Mouse (Mus musculus): ENCODE measurements at regions not wholly inside any gene's neighbourhood (a gene's known extent, or its start where the extent isn't known, plus 50 kb on each side); places are given as distances from the start of the nearest gene placed in this dataset.

DNA sequence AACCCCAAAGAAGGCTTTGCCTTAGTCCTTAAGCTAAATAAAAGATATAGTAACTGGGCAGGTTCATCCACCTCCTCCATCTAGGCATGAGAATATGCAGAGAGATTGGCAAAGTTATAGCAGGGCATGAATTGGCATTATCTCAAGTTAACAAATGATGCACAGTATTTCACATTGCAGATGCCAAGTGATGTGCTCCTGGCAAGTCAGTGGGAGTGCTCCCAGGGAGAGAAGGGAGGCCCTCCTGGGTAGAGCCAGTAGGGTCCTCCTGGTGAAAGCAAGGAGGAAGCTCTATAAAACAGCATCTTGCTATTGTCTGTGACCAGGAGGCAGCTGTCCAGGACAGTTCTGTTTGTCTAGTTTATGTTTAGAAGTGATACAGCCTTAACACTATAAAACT, 496.6 kb upstream of the Sox11 start:
- DNase-seq (ENCODE audit: low read depth, low spot score): no peak

DNA sequence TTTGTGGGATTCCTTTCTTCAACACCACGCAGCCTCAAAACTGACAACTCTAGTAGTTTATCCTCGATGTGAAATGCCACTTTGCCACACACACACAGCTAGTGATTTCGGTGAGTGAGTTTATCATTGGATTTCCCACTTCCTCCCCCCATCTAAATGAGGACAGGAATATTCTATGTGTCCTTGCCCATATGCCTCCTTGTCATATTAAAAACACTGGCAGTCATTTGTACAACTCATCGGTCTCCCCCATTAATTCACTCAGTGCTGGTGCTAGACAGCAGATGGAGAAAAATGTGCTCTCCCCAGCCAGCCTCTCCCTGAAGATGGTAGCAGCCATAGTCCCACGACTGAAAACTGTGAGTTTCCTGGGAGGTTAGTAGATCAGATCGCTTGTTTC, 496.0 kb upstream of the Sox11 start:
- no peak for DNase-seq (ENCODE audit: low read depth, low spot score)

DNA sequence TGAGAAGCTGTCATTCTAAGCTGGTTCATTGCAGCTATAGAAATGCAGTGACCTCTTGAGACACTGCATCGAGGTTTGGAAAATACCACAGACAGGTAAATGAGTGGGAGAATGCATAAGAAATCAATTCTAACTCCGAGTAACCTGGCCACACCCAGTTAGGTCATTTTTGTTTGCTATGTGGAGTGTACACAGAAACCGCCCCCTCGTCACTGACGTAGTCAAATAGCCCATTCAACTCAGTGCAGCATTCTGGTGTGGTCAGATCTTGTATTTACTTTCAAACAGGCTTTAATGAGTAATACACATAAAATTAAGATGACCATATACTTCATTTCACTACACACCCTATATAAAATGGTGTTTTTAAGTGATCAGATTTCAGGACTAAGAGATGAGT, 483.8 kb upstream of the Sox11 start:
- no peak for DNase-seq (ENCODE audit: low read depth, low spot score)

DNA sequence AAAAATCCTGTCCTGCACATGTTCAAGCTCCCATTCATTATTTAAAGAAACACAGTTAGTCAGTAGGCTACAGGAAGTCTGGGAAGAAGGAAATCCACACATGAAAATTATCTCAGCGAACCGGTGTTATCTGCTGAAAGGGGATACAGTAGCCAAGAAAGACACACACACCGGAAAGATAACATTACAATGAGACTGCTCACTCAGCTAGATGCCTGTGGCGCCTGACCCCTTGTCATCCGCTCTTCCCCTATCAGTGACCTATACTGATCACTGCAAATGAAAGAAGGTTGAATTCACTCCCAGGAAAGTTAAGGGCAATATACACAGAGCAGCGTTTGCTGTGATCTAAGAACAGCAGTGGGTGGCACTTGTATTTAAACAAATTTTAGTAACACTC, 481.0 kb upstream of the Sox11 start:
- DNase-seq (ENCODE audit: low read depth, low spot score): no peak

DNA sequence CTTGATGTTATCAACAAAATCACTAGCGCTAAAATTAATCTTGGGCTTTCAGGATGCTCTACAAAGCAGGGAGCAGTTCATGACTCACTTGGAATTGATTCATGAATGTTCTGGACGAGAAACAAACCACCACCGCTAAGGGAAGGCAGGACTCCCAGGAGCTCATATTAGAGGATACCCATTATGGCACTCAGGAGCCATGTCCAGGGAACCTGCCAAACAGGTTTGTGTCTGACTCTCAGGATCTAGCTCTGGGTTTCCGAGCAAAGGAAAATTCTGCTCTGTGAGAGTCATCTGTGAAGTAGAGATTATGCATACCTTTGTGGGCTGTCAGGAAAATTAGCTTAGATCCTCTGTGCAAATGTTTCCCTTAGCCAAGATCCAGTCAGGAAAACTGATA, 454.3 kb upstream of the Sox11 start:
- no peak for DNase-seq (ENCODE audit: low read depth, low spot score)

DNA sequence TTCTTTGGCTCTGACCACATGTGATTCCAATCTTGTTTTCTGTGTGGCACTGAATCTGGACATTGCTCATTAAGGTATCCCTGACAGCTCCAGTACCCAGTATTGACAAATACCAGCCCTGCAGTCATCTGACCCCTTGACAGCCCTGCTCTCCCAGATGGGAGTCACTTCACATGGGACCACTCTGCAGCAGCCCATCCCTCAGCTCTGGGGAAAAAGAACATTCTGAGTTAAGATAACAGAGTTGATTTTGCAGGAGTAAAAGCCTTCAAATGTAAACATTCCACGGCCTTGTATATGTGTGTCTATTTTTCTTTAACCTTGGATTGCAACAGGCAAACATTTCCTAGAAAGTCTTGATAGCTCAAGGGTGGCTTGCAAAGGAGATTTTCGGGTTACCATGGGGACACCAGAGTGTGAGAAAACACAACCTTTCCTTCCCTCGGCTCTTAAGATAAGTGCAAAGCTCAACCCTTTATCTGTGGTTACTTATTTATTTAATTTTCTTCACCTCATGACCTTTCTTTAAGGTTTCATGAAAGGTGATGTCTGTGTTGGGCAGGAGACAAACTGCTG, 444.4 kb upstream of the Sox11 start:
- DNase-seq (ENCODE audit: low read depth, low spot score): no peak

DNA sequence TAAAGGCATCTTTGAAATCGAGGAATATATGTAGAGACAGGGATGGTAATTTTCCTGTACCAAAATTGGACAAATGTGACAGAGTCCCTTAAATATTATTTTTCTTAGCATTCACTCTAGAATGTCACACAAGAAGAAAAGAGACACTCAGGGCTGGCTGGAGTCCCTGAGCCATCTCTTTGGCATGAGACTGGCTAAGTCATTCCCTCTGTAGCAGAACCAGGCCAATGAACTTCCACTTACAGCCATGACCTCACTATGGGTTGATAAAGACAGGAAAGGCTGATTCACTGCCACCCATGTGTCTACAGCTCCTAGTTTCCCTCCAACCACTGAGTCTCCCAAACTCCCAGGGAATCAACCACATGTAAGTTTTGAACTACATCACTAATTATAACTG, 438.4 kb upstream of the Sox11 start:
- no peak for DNase-seq (ENCODE audit: low read depth, low spot score)

DNA sequence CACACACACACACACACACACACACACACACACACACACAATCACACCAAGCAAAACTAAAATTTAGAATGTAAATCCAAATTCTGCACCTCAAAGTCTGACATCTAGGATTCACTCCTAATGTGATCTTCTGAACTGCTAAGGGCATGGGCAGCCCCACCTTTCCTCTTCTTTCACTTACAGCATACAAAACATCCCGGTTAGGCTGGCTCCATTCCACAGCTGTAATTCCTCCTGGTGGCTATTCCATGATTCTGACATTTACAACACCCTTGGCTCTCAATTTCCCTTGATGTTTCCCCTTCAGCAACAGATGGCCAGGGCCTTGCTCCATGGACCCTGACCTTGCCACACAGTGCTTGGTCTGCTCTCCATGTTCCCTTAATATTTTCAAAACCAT, 423.6 kb upstream of the Sox11 start:
- DNase-seq (ENCODE audit: low read depth, low spot score): no peak

DNA sequence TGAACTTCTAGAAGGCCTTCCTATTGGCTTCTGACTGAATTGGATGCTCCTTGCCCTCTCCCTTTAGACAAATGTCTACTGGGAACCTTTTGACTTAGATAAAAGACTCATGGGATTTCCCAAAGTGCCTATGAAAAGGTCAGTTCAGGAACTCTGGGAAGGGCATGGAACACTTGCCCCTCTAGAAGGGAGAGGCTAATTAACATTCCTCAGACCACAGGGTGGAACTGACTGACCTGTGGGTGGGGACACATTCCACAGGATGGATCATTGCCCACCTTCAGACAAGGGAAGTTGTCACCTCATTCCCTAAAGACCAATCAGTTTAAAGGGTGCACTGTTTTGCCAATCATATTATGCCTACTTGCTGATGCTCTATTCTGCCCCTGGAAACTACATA, 416.6 kb upstream of the Sox11 start:
- DNase-seq (ENCODE audit: low read depth, low spot score): no peak

DNA sequence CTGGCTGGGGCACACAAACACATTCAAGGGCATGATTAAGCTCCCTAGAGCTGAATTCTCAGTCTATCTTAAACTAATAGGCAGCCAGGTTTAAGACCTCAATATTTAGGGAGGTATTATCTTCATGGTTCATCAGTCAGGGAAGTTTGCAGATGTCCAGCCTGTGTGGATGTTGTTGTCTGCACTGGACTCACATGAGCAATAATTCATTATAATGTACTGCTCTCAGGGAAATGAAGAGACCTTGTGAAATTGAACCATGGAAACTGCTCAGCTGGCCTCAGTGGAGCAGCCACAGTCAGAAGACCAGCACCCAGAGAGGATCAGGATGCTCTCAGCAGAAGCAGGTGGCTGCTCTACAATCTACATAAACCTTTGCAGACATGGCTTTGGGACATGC, 415.3 kb upstream of the Sox11 start:
- DNase-seq (ENCODE audit: low read depth, low spot score): no peak

DNA sequence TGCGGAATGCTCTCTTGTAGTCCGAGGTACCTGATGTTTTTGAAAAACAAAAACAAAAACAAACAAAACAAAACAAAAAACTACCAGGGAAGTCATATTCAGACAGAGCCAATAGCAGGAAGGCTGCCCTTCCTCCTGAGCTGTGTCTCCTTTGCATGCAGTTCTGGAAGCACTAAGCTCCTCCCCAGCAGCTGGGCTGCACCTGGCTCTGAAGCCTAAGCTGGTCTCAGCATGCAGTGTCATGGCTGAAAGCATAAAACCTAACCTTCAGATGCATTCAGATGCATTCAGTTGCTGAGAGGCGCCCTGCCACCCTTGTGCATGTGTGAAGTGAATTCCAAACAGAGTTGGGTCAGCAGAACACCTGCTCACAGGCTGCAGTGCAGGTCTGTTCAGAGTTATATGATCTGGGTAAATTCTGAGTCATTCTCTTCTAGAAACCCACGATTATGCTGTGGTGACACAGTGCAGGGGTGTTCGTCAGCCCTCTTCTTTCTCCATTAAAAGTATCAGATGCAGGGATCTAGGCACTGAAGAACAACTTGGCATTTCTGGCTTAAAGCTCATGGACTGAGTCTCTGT, 382.3 kb upstream of the Sox11 start:
- DNase-seq (ENCODE audit: low read depth, low spot score): no peak

DNA sequence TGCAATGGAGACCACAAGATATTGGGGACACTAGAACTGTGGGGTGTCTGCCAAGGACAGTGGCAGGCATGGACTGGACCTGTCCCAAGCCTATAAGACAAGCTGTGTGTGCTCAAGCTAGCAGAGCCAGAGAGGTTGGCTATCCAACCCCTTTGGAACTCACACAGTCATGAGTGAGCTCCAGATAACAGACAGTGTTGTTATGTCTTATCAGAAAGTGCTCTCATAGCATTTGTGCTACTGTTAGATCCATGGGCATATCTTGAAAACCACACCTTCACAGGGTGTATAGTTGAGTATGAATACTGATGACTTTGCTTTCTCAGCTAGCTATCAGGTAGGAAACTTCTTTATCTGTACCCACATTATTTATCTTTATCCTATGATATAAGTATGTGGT, 338.1 kb upstream of the Sox11 start:
- DNase-seq (ENCODE audit: low read depth, low spot score): no peak

DNA sequence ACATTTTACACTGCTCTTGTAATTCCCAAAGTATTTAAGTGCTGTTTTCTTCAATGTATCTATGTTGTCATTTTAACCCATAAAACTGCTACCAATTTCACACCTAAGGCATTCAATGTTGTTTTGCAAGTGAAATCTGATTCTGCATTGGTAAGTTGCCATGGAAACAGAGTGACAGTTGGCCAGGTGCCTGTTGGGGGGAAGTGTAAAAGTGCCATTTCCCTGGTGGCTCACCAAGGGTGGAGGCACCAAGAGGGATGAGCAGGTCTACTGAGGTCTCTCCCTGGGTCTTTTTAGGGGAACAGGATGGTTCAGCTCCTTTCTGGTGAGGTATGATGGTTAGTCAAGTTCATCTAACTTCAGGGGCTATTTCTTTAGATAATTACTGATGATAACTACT, 331.0 kb upstream of the Sox11 start:
- no peak for DNase-seq (ENCODE audit: low read depth, low spot score)

DNA sequence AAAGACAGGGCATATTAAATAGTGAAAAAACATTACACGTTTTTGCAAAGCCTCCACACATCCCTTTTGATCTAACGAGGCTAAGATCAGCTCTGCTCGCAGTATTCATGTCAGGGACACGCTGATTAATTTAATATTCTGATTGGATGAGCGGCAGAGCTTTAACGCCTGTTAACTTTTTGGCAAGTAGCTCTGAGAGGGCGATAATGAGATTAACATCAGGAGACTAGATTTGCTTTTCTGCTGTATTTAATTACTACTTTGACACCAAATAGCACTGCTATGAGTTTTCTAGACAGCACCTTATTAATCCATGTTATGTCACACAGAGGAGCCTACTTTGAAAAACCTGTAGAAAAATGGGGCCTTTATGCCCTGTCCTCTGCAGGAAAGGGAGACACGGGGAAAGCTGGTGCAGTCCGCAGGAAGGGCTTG, 328.3 kb upstream of the Sox11 start:
- DNase-seq (ENCODE audit: low read depth, low spot score): no peak

DNA sequence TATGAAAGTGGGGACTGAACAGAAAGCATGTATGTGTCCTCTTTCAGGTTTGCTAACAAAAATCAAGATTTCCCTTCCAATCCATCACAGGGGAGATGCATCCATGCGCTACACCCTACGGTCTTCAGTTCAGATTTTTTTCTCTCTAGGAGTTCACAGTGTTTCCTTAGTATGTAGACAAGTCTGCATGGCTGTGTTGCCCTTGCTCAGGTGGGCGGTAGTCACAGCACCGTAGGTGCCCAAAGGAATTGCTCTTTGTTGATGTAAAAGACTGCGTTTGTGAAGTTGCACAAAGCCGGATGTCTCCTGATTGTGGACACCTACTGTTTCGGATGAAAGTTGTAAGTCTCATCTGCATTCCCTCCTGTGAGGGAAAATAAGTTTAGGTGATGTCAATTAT, 327.8 kb upstream of the Sox11 start:
- no peak for DNase-seq (ENCODE audit: low read depth, low spot score)

DNA sequence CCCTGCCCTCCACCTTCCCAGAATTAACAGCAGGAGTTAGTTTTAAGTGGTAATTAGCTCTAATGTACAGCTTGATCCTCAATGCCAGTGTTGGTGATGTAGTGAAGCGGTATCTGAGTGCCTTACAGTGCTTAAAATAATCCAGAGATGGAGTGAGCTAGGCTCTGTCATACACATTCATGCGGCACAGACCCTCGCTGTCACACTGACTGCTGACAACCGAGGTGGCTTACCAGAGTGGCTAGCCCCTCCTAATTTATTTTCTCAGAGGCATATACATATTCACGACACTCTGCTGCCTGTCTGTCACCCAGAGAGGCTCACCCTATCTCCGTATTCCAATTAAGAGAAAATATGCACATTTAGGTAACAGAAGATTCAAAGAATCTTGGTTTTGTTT, 327.2 kb upstream of the Sox11 start:
- DNase-seq (ENCODE audit: low read depth, low spot score): no peak

DNA sequence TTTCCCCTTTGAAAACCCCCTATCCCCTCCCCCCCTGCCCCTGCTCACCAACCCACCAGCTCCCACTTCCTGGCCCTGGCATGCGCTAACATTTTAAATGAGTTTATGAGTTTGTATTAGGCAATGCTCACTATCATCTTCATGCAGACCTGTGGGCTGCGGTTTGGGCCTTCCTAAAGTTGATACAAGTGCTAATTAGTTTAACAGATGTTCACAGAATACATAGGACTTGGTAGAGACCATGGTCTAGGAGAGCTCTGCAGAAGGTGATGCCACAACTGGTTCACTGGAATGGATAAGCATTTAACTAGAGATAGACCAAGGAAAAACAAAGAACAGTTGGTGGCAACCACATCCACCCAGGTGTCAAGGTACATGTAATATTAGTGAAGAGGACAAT, 324.1 kb upstream of the Sox11 start:
- no peak for DNase-seq (ENCODE audit: low read depth, low spot score)

DNA sequence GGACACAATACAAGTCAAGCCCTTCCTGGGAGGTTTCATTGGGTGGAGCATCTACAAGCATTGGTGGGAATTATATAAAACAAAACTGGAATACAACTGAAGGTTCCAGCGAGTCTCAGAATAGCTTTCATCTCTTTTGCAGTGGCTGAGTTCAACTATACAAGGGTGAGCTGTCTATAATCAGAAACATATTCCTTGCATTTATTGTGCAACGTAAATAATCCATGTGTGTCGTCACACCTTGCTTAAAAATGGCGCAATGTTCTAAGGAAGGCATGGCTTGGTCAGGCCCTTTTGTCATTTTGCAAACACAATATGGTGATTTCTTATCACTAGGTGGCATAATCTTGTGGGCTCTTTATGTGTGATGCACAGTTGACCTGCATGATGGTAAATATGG, 320.8 kb upstream of the Sox11 start:
- DNase-seq (ENCODE audit: low read depth, low spot score): no peak

DNA sequence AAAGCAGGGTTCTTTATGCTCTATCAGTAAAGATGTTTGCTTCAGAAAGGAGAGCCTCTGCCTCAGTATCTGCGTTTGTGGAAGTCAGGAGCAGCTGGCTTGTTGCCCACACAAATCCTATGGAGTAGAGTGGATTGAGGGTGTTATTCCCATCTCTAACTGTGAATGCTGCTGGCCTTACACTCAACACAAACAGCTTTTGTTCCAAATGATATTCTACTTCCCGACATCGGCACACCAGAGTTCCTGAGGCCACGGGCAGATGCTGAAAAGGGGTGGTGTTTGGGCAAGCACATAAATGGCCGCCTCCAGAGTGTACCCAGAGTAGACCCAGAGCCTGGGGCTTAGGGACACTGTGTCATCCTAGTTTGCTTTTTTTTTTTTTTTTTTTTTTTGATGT, 320.3 kb upstream of the Sox11 start:
- DNase-seq (ENCODE audit: low read depth, low spot score): no peak

DNA sequence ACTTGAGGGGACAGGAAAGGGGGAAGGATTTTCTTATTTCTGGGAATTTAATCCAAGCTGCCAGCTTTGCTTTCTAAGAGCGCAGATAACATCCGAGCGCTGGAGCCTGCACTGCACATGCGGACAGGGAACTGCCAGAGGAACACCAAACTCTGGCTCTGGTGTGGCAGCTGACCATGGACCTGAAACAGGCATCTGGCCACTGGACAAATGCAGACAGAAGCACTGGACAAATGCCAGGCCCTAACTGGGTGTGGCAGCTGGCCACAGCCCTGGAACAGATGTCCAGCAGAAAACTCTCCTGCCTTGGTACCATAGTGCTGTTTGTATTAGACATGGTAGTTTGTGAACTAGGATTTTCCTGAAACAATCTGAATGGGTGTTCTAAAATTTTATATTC, 315.2 kb upstream of the Sox11 start:
- DNase-seq (ENCODE audit: low read depth, low spot score): no peak

DNA sequence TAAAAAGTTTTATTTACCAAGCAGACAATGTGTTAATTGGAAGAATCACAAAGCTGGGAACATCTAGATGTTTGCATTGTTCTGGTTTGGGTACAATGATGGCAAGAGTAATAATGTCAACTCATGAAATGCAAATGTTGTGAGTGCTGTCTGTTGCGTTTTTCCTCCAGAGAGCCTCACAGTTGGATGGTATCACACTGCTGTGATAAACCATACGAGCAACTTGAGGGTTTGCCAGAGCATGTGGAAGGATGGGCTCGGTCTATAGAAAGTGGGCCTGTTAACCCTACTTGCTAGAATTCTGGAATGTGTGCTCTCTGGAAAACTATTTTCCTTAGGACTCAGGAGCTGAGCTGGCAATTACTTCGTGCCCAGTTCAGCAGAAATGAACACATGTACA, 311.2 kb upstream of the Sox11 start:
- no peak for DNase-seq (ENCODE audit: low read depth, low spot score)

DNA sequence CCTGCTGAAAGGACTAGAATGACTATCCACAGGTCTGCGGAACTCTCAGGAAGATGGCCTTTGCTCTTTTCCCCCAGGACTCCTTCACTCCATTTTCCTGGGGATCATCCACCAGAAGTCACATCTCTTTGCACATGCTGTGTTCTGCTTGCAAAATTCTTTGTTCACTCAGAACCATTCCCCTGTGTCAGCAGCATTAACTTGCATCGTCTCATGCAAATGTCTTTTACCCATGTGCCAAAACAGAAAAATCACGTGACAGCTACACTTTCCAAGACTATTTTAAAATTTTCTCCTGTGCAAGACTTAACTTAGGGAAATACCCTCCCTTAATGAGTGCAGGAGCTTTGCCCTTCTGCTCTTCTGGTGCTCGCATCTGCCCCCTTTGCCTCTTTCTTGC, 306.2 kb upstream of the Sox11 start:
- no peak for DNase-seq (ENCODE audit: low read depth, low spot score)

DNA sequence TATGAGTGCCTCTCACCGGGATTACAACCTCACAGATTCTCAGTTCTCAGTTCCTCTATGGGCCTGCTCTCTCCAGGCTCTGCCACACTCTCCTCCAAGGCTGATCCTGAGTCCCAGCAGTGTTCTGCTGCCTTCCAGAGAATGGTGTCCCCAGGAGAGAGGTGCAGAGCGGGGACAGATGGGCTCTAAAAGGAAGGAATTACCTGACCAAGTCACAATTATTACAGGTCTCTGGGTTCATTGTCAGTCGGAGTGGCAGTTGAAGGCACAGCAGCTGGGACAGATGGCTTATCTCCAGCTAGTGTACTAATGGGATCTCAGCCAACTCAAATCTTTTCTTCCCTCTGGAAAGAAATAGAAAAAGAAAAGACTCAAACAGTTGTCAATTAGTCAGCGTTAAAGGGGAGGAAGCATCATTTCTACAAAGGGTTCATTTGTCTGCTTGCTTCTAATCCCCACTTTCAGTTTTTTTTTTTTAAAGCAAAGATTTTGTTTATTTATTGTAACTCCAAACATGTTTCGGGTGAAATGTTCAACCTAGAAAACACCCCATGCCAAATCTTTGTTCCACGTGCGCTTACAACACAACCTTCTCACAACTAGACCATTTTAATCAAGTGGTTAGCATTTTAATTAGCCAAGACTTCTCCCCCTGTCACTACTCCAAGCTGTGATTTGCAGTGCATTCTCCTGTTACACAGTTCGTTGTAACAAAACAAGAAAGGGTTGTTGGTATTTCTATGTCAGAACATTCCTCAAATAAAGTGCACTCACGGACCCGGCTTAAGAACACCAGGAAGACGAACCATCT, 304.3 kb upstream of the Sox11 start:
- no peak for DNase-seq (ENCODE audit: low read depth, low spot score)
